Comparison of ENCODE assay signal across 8 mouse cellular contexts in the genomic region with DNA sequence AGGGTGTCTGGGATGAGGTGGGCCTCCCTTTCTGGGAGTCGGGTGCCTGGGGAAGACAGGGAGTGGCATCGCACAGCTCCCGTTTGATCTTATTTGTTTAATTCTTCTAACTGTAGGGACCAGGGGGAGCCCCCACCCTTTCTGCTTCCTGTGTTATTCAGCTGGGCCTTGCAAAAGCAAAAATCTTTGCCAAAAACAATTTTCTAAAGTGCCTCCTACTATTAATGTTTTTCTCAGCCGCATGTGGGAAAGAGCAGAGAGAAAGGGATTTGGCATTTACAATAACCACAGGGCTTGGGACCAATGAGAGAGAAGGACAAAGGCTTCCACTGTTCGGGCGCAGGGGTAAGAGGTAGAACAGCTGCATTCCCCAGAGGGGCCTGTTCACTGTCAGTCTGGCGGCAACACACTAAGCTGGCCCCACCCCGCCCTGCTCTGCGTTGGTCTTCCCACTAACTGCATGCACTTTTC. TPM values are rescaled to one million over a fixed set of nuclear protein-coding genes. Genes with fewer than 3 reads are reported as not detected.
A peak's percentile ranks its signal among the peaks of the same experiment; 100 is the strongest.
DNase-seq lines count a peak whose midpoint lies in the region; ATAC-seq lines count a peak whose summit lies in the region.

No protein-coding gene starts in this region.

- no peak overlapping the region for H3K4me2 ChIP-seq in forebrain, embryonic 11.5 days (ENCODE audit: low read depth, low read length, severe bottlenecking)

- no peak overlapping the region for H3K9ac ChIP-seq in forebrain, embryonic 11.5 days (ENCODE audit: low read length)

- WGBS in forebrain, embryonic 11.5 days = 33% methylated on average over 9 of the region's 9 CpGs
- WGBS in limb, embryonic 10.5 days = 30% methylated on average over 9 of the region's 9 CpGs

- intact Hi-C loops in heart, postnatal 10 days (cut with DNase I) = no loop called here

- ATAC-seq in forebrain, embryonic 11.5 days (replicated peaks; ENCODE audit: low FRiP score) = peak; percentile 88

- peaks cover 5% of the 10 kb centered on the region; the same call in 1 of the 2 replicates for H3K4me1 ChIP-seq in forebrain, embryonic 11.5 days (replicated peaks; ENCODE audit: control insufficient read depth, insufficient read depth, low read length)
- peaks cover 23% of the 10 kb centered on the region for H3K4me1 ChIP-seq in limb, embryonic 10.5 days

- no peak overlapping the region for H3K4me3 ChIP-seq in forebrain, embryonic 11.5 days (ENCODE audit: low read depth, low read length)
- no peak overlapping the region for H3K4me3 ChIP-seq in limb, embryonic 10.5 days

- DNase-seq in adrenal gland, adult 2 months = peak; percentile 14
- DNase-seq in adrenal gland, postnatal 4 days (ENCODE audit: low spot score in 2 of 2) = no peak
- DNase-seq in MN1 (ENCODE audit: low spot score) = peak; percentile 84
- peak; percentile 60 for DNase-seq in forebrain, embryonic 11.5 days (ENCODE audit: low spot score)
- peak; percentile 80 to 82 for DNase-seq in heart, postnatal 10 days
- DNase-seq in limb, embryonic 10.5 days (ENCODE audit: low spot score) = peak; percentile 57
- peak; percentile 64 for DNase-seq in naive thymus-derived CD4-positive, alpha-beta T cell, adult 2 months (ENCODE audit: low read depth)
- peak; percentile 75 for DNase-seq in thymus, postnatal 4 days

- no peak overlapping the region for H3K27ac ChIP-seq in forebrain, embryonic 11.5 days (ENCODE audit: low read depth, low read length)
- H3K27ac ChIP-seq in limb, embryonic 10.5 days = peak overlapping the region; percentile 76

- H3K9me3 ChIP-seq in forebrain, embryonic 11.5 days (ENCODE audit: control insufficient read depth, low read length) = no peaks in the 10 kb centered on the region
- H3K9me3 ChIP-seq in limb, embryonic 10.5 days (replicated peaks) = no peaks in the 10 kb centered on the region

- no peaks in the 10 kb centered on the region for H3K27me3 ChIP-seq in forebrain, embryonic 11.5 days (ENCODE audit: control insufficient read depth, insufficient read depth, low read length)
- H3K27me3 ChIP-seq in limb, embryonic 10.5 days (ENCODE audit: low read depth, poor library complexity, severe bottlenecking) = no peaks in the 10 kb centered on the region

- no peaks in the 10 kb centered on the region for H3K36me3 ChIP-seq in forebrain, embryonic 11.5 days (ENCODE audit: control insufficient read depth, insufficient read depth, low read length)
- no peaks in the 10 kb centered on the region for H3K36me3 ChIP-seq in limb, embryonic 10.5 days

RNA-seq across cellular contexts. Expression of a gene that starts 12.3 kb away (rescaled TPM):
- 1 to 10 TPM; 1.1 to 3.3 TPM for total RNA-seq in adrenal gland, adult 2 months (2021)
- polyA plus RNA-seq in adrenal gland, adult 2 months (2012; rRNA removed) = 0.15 and 0.75 TPM in 2 replicates
- total RNA-seq in adrenal gland, postnatal 4 days (2021) = 1 to 10 TPM; 3.5 to 7.7 TPM
- 0.93 and 2.3 TPM in 2 replicates for polyA plus RNA-seq in forebrain, embryonic 11.5 days (2014; fragmentation: Nextera tagmentation; extraction: Ambion mirVana)
- 1 to 10 TPM; 1.6 to 2.6 TPM for total RNA-seq in heart, postnatal 10 days (2021)
- polyA plus RNA-seq in limb, embryonic 10.5 days (2016; fragmentation: Nextera tagmentation; extraction: Ambion mirVana) = 1.0 and 1.5 TPM in 2 replicates

RNA-seq across cellular contexts. Expression of a gene that starts 18.3 kb away (rescaled TPM):
- 1 to 10 TPM in 1 of 2 experiments, under 1 TPM in 1; 0.69 to 2.3 TPM for total RNA-seq in adrenal gland, adult 2 months (2021)
- polyA plus RNA-seq in adrenal gland, adult 2 months (2012; rRNA removed) = 0.30 and 0.31 TPM in 2 replicates
- 1 to 10 TPM; 1.4 to 1.7 TPM for total RNA-seq in adrenal gland, postnatal 4 days (2021)
- polyA plus RNA-seq in forebrain, embryonic 11.5 days (2014; fragmentation: Nextera tagmentation; extraction: Ambion mirVana) = 0.28 and 0.44 TPM in 2 replicates
- total RNA-seq in heart, postnatal 10 days (2021) = 10 to 100 TPM in 1 of 2 experiments, 1 to 10 TPM in 1; 9.0 to 12.2 TPM
- 0.40 and 0.81 TPM in 2 replicates for polyA plus RNA-seq in limb, embryonic 10.5 days (2016; fragmentation: Nextera tagmentation; extraction: Ambion mirVana)

RNA-seq across cellular contexts. Expression of a gene that starts 21.3 kb away (rescaled TPM):
- total RNA-seq in adrenal gland, adult 2 months (2021) = 1 to 10 TPM; 1.4 to 3.2 TPM
- 1.8 and 2.1 TPM in 2 replicates for polyA plus RNA-seq in adrenal gland, adult 2 months (2012; rRNA removed)
- total RNA-seq in adrenal gland, postnatal 4 days (2021) = 1 to 10 TPM; 4.8 to 5.7 TPM
- 13.7 and 14.3 TPM in 2 replicates for polyA plus RNA-seq in forebrain, embryonic 11.5 days (2014; fragmentation: Nextera tagmentation; extraction: Ambion mirVana)
- 1 to 10 TPM; 5.5 to 6.1 TPM for total RNA-seq in heart, postnatal 10 days (2021)
- 16.7 and 18.4 TPM in 2 replicates for polyA plus RNA-seq in limb, embryonic 10.5 days (2016; fragmentation: Nextera tagmentation; extraction: Ambion mirVana)

RNA-seq across cellular contexts. Expression of a gene that starts 36.3 kb away (rescaled TPM):
- total RNA-seq in adrenal gland, adult 2 months (2021) = under 1 TPM; 0.31 to 0.49 TPM
- polyA plus RNA-seq in adrenal gland, adult 2 months (2012; rRNA removed) = 0.09 and 0.51 TPM in 2 replicates
- total RNA-seq in adrenal gland, postnatal 4 days (2021) = 1 to 10 TPM; 3.6 to 4.7 TPM
- polyA plus RNA-seq in forebrain, embryonic 11.5 days (2014; fragmentation: Nextera tagmentation; extraction: Ambion mirVana) = 2.6 and 3.0 TPM in 2 replicates
- total RNA-seq in heart, postnatal 10 days (2021) = 1 to 10 TPM; 4.1 to 4.6 TPM
- polyA plus RNA-seq in limb, embryonic 10.5 days (2016; fragmentation: Nextera tagmentation; extraction: Ambion mirVana) = 8.0 and 8.9 TPM in 2 replicates

RNA-seq across cellular contexts. Expression of a gene that starts 59.1 kb away (rescaled TPM):
- 10 to 100 TPM; 11.1 to 19.0 TPM for total RNA-seq in adrenal gland, adult 2 months (2021)
- polyA plus RNA-seq in adrenal gland, adult 2 months (2012; rRNA removed) = 10.6 and 12.9 TPM in 2 replicates
- 10 to 100 TPM; 18.1 to 19.9 TPM for total RNA-seq in adrenal gland, postnatal 4 days (2021)
- 9.8 and 13.2 TPM in 2 replicates for polyA plus RNA-seq in forebrain, embryonic 11.5 days (2014; fragmentation: Nextera tagmentation; extraction: Ambion mirVana)
- total RNA-seq in heart, postnatal 10 days (2021) = 10 to 100 TPM in 1 of 2 experiments, 1 to 10 TPM in 1; 7.0 to 10.8 TPM
- polyA plus RNA-seq in limb, embryonic 10.5 days (2016; fragmentation: Nextera tagmentation; extraction: Ambion mirVana) = 10.1 and 11.5 TPM in 2 replicates

Comparison
In these comparisons a context has a peak if more than half of its experiments do, and no peak if none do; other contexts are left out.
1. DNase-seq: peak in adrenal gland, adult 2 months (single experiment), MN1 (single experiment), forebrain, embryonic 11.5 days (single experiment), heart, postnatal 10 days (2 of 2), limb, embryonic 10.5 days (single experiment), naive thymus-derived CD4-positive, alpha-beta T cell, adult 2 months (single experiment) and thymus, postnatal 4 days (single experiment); none in adrenal gland, postnatal 4 days (0 of 2).